Mouse (Mus musculus) C2C12 (cell line): ENCODE results near the gene Olfm1.

Experiments used
- CEBPB ChIP-seq: IDR thresholded peaks from one replicate; pipeline ENCODE4 v1.6.1; 2011; ENCODE audit warnings: low read depth, mild to moderate bottlenecking, control low read depth, moderate library complexity
- CTCF ChIP-seq: IDR thresholded peaks from one replicate; pipeline ENCODE4 v1.5.1; 2011; ENCODE audit not compliant: control insufficient read depth, insufficient read depth, insufficient read length
- FOSL1 ChIP-seq: IDR thresholded peaks from one replicate; pipeline ENCODE4 v1.8.0; 2011; ENCODE audit warnings: mild to moderate bottlenecking, low read length; ENCODE audit not compliant: poor library complexity, insufficient read depth, severe bottlenecking
- MYOD1 ChIP-seq: IDR thresholded peaks from one replicate; pipeline ENCODE4 v1.6.1; 2011; ENCODE audit warnings: low read depth; ENCODE audit not compliant: control insufficient read depth, insufficient read length
- MYOG ChIP-seq: IDR thresholded peaks from one replicate; pipeline ENCODE4 v1.6.1; 2011; ENCODE audit not compliant: control insufficient read depth, insufficient read length; ENCODE audit errors: extremely low read depth
- USF1 ChIP-seq: IDR thresholded peaks from one replicate; pipeline ENCODE4 v1.6.1; 2011; ENCODE audit warnings: low read depth, mild to moderate bottlenecking, control low read depth, moderate library complexity

DNA sequence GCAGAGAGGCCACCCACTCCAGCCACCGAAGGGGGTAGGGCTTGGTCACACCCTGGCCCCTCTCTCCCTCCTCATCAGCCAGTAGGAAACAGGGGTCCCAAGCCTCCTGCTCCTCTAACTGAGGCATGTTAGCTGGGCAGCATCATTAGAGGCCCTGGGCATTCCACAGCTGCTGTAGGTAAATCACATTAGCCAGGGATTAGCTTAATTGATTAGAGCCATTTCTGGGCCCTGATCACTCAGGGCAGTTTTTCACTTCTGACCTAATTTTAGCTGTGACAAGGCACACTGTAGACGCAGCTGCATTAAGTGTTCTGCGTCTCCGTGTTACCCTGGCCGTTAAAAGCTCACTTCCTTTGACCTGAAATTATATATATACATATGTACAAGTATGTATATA, 20.1 kb downstream of the Olfm1 start:
- TF ChIP-seq MYOG (no peak), USF1 (no peak), CTCF (no peak), MYOD1 (no peak), FOSL1 (no peak), CEBPB (no peak)
